Mouse (Mus musculus): ENCODE measurements at regions not wholly inside any gene's neighbourhood (a gene's known extent, or its start where the extent isn't known, plus 50 kb on each side); places are given as distances from the start of the nearest gene placed in this dataset.

GRCm38 (mm10) chr6:93272206-93272605, 328.9 kb upstream of the Adamts9 start:
- no peak for ATAC-seq (replicated peaks; ENCODE audit: insufficient number of reproducible peaks, low FRiP score, low TSS enrichment, low read depth)
- 56% methylated on average over 4 of the region's 4 CpGs for WGBS
- no peaks in the 10 kb centered on the region for H3K4me1 ChIP-seq (ENCODE audit: control insufficient read depth, insufficient read depth, low read length)

GRCm38 (mm10) chr6:93266826-93267225, 323.5 kb upstream of the Adamts9 start:
- no peak for ATAC-seq (replicated peaks; ENCODE audit: insufficient number of reproducible peaks, low FRiP score, low TSS enrichment, low read depth)

More at GRCm38 (mm10) chr6:93272206-93272605, 328.9 kb upstream of the Adamts9 start:
- H3K9ac ChIP-seq (replicated peaks; ENCODE audit: low read length): no peak overlapping the region
- H3K9me3 ChIP-seq (replicated peaks; ENCODE audit: control insufficient read depth, low read length): no peaks in the 10 kb centered on the region
- H3K27me3 ChIP-seq (ENCODE audit: control insufficient read depth, insufficient read depth, low read length): no peaks in the 10 kb centered on the region
- no peak for DNase-seq (ENCODE audit: low spot score)
- H3K36me3 ChIP-seq (replicated peaks; ENCODE audit: control insufficient read depth, insufficient read depth, low read depth, low read length): no peaks in the 10 kb centered on the region
- no peak overlapping the region for H3K4me3 ChIP-seq (ENCODE audit: low read depth, low read length)
- no peak overlapping the region for H3K27ac ChIP-seq (replicated peaks; ENCODE audit: low read depth, low read length)
- no peak overlapping the region for H3K4me2 ChIP-seq (ENCODE audit: low read depth, low read length)

GRCm38 (mm10) chr6:93265164-93265563, 321.9 kb upstream of the Adamts9 start:
- Histone ChIP-seq H3K27me3 (ENCODE audit: control insufficient read depth, insufficient read depth, low read length) (no peaks in the 10 kb centered on the region), H3K27ac (replicated peaks; ENCODE audit: low read depth, low read length) (no peak overlapping the region), H3K9me3 (replicated peaks; ENCODE audit: control insufficient read depth, low read length) (no peaks in the 10 kb centered on the region), H3K4me2 (ENCODE audit: low read depth, low read length) (no peak overlapping the region), H3K36me3 (replicated peaks; ENCODE audit: control insufficient read depth, insufficient read depth, low read depth, low read length) (no peaks in the 10 kb centered on the region), H3K4me1 (ENCODE audit: control insufficient read depth, insufficient read depth, low read length) (no peaks in the 10 kb centered on the region), H3K9ac (replicated peaks; ENCODE audit: low read length) (no peak overlapping the region), H3K4me3 (ENCODE audit: low read depth, low read length) (no peak overlapping the region)
- WGBS: 95% methylated on average over 2 of the region's 2 CpGs
- no peak for DNase-seq (ENCODE audit: low spot score)
- ATAC-seq (replicated peaks; ENCODE audit: insufficient number of reproducible peaks, low FRiP score, low TSS enrichment, low read depth): no peak

More at GRCm38 (mm10) chr6:93266826-93267225, 323.5 kb upstream of the Adamts9 start:
- no peak overlapping the region for H3K9ac ChIP-seq (replicated peaks; ENCODE audit: low read length)
- no peak for DNase-seq (ENCODE audit: low spot score)
- no peaks in the 10 kb centered on the region for H3K4me1 ChIP-seq (ENCODE audit: control insufficient read depth, insufficient read depth, low read length)
- no peak overlapping the region for H3K4me3 ChIP-seq (ENCODE audit: low read depth, low read length)
- H3K9me3 ChIP-seq (replicated peaks; ENCODE audit: control insufficient read depth, low read length): no peaks in the 10 kb centered on the region
- H3K27me3 ChIP-seq (ENCODE audit: control insufficient read depth, insufficient read depth, low read length): no peaks in the 10 kb centered on the region
- WGBS: 85% methylated on average over 5 of the region's 5 CpGs
- H3K27ac ChIP-seq (replicated peaks; ENCODE audit: low read depth, low read length): no peak overlapping the region
- no peaks in the 10 kb centered on the region for H3K36me3 ChIP-seq (replicated peaks; ENCODE audit: control insufficient read depth, insufficient read depth, low read depth, low read length)
- H3K4me2 ChIP-seq (ENCODE audit: low read depth, low read length): no peak overlapping the region

- DNase-seq (ENCODE audit: low spot score) (no peak), ATAC-seq (replicated peaks; ENCODE audit: insufficient number of reproducible peaks, low FRiP score, low TSS enrichment, low read depth) (no peak)
- Histone ChIP-seq H3K27me3 (ENCODE audit: control insufficient read depth, insufficient read depth, low read length) (no peaks in the 10 kb centered on the region), H3K4me1 (ENCODE audit: control insufficient read depth, insufficient read depth, low read length) (no peaks in the 10 kb centered on the region), H3K4me3 (ENCODE audit: low read depth, low read length) (no peak overlapping the region), H3K9ac (replicated peaks; ENCODE audit: low read length) (no peak overlapping the region), H3K9me3 (replicated peaks; ENCODE audit: control insufficient read depth, low read length) (no peaks in the 10 kb centered on the region), H3K4me2 (ENCODE audit: low read depth, low read length) (no peak overlapping the region), H3K36me3 (replicated peaks; ENCODE audit: control insufficient read depth, insufficient read depth, low read depth, low read length) (no peaks in the 10 kb centered on the region), H3K27ac (replicated peaks; ENCODE audit: low read depth, low read length) (no peak overlapping the region)
- WGBS: 80% methylated on average over 4 of the region's 4 CpGs
Observed at GRCm38 (mm10) chr6:93260827-93261226, 317.5 kb upstream of the Adamts9 start.

DNA sequence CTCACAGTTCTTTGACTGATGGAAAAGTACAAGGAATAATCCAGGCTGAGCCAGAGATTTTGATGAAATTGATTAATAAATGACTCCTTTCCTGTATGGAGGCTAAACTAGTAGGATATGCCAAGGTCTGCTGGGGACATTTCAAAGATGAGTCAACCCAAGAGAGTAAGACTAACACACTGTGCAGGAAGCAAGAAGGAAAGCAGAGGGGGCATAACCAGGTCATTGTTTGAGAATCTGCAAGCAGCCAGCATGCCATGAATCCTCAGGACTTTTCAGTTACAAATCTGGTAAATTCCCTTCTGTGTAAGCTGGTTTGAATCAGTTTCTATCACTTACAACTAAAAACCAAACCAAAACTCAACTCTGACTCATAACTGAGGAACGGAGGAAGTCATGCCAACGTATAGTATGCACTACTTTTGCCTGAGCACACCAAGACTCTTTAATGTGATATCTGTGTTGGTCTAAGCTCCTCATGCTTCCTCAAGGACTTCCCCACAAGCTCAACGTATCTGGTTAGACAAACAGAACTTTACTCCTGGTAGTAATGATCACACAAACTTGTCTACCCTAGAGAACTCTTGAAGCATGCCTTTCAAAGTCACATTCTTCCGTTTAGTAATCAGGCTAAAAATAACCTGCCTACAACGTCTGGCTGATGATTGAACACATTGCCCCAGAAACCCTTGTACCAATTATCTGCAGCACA, 314.0 kb upstream of the Adamts9 start:
- no peak for DNase-seq (ENCODE audit: low spot score)
- Histone ChIP-seq H3K4me3 (ENCODE audit: low read depth, low read length) (no peak overlapping the region), H3K36me3 (replicated peaks; ENCODE audit: control insufficient read depth, insufficient read depth, low read depth, low read length) (no peaks in the 10 kb centered on the region), H3K27ac (replicated peaks; ENCODE audit: low read depth, low read length) (no peak overlapping the region), H3K9ac (replicated peaks; ENCODE audit: low read length) (no peak overlapping the region), H3K4me1 (ENCODE audit: control insufficient read depth, insufficient read depth, low read length) (no peaks in the 10 kb centered on the region), H3K27me3 (ENCODE audit: control insufficient read depth, insufficient read depth, low read length) (no peaks in the 10 kb centered on the region), H3K9me3 (replicated peaks; ENCODE audit: control insufficient read depth, low read length) (no peaks in the 10 kb centered on the region), H3K4me2 (ENCODE audit: low read depth, low read length) (no peak overlapping the region)
- ATAC-seq (replicated peaks; ENCODE audit: insufficient number of reproducible peaks, low FRiP score, low TSS enrichment, low read depth): no peak
- WGBS: 69% methylated on average over 5 of the region's 5 CpGs

DNA sequence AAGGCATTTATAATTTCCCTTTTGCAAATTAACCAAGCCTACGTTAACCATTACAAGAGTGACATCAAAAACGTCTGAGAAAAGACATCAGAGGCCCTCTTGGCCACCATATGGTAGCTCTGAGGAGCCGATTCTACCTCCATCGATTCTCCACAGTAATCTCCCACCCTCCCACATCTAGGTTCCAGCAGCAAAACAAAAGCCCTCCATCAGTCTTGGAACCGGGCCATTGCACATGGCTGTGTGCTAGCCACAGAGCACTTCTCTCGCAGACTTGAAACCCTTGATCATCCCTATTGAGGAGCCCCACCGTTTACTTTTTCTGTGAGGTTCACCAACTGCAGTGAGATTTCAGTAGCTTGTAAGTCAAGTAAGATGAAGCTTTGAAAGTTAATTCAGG, 310.5 kb upstream of the Adamts9 start:
- Histone ChIP-seq H3K9me3 (replicated peaks; ENCODE audit: control insufficient read depth, low read length) (no peaks in the 10 kb centered on the region), H3K27ac (replicated peaks; ENCODE audit: low read depth, low read length) (no peak overlapping the region), H3K9ac (replicated peaks; ENCODE audit: low read length) (no peak overlapping the region), H3K4me1 (ENCODE audit: control insufficient read depth, insufficient read depth, low read length) (no peaks in the 10 kb centered on the region), H3K27me3 (ENCODE audit: control insufficient read depth, insufficient read depth, low read length) (no peaks in the 10 kb centered on the region), H3K4me3 (ENCODE audit: low read depth, low read length) (no peak overlapping the region), H3K4me2 (ENCODE audit: low read depth, low read length) (no peak overlapping the region), H3K36me3 (replicated peaks; ENCODE audit: control insufficient read depth, insufficient read depth, low read depth, low read length) (no peaks in the 10 kb centered on the region)
- ATAC-seq (replicated peaks; ENCODE audit: insufficient number of reproducible peaks, low FRiP score, low TSS enrichment, low read depth) (no peak), DNase-seq (ENCODE audit: low spot score) (no peak)
- WGBS: 85% methylated on average over 7 of the region's 7 CpGs

GRCm38 (mm10) chr6:93248973-93249372, 305.7 kb upstream of the Adamts9 start:
- DNase-seq (ENCODE audit: low spot score): no peak
- Histone ChIP-seq H3K27ac (replicated peaks; ENCODE audit: low read depth, low read length) (no peak overlapping the region), H3K4me2 (ENCODE audit: low read depth, low read length) (no peak overlapping the region), H3K4me1 (ENCODE audit: control insufficient read depth, insufficient read depth, low read length) (no peaks in the 10 kb centered on the region), H3K9me3 (replicated peaks; ENCODE audit: control insufficient read depth, low read length) (no peaks in the 10 kb centered on the region), H3K36me3 (replicated peaks; ENCODE audit: control insufficient read depth, insufficient read depth, low read depth, low read length) (no peaks in the 10 kb centered on the region), H3K9ac (replicated peaks; ENCODE audit: low read length) (no peak overlapping the region), H3K4me3 (ENCODE audit: low read depth, low read length) (no peak overlapping the region), H3K27me3 (ENCODE audit: control insufficient read depth, insufficient read depth, low read length) (no peaks in the 10 kb centered on the region)
- no peak for ATAC-seq (replicated peaks; ENCODE audit: insufficient number of reproducible peaks, low FRiP score, low TSS enrichment, low read depth)
- WGBS: 90% methylated on average over 4 of the region's 4 CpGs

- no peaks in the 10 kb centered on the region for H3K4me1 ChIP-seq (ENCODE audit: control insufficient read depth, insufficient read depth, low read length)
- DNase-seq (ENCODE audit: low spot score): no peak
- H3K9me3 ChIP-seq (replicated peaks; ENCODE audit: control insufficient read depth, low read length): no peaks in the 10 kb centered on the region
- H3K27ac ChIP-seq (replicated peaks; ENCODE audit: low read depth, low read length): no peak overlapping the region
- WGBS: 80% methylated on average over 6 of the region's 6 CpGs
- no peak overlapping the region for H3K4me3 ChIP-seq (ENCODE audit: low read depth, low read length)
- H3K4me2 ChIP-seq (ENCODE audit: low read depth, low read length): no peak overlapping the region
- no peaks in the 10 kb centered on the region for H3K36me3 ChIP-seq (replicated peaks; ENCODE audit: control insufficient read depth, insufficient read depth, low read depth, low read length)
- ATAC-seq (replicated peaks; ENCODE audit: insufficient number of reproducible peaks, low FRiP score, low TSS enrichment, low read depth): no peak
- H3K9ac ChIP-seq (replicated peaks; ENCODE audit: low read length): no peak overlapping the region
- no peaks in the 10 kb centered on the region for H3K27me3 ChIP-seq (ENCODE audit: control insufficient read depth, insufficient read depth, low read length)
Observed at GRCm38 (mm10) chr6:93246498-93247242, 303.4 kb upstream of the Adamts9 start.
